Mouse (Mus musculus) myocyte (in vitro differentiated cells): ENCODE measurements around the gene Csf1.

Experiments used
- CEBPB ChIP-seq: IDR thresholded peaks from 2 replicates; pipeline ENCODE4 v1.6.1; 2011; ENCODE audit warnings: mild to moderate bottlenecking, moderate library complexity; ENCODE audit not compliant: poor library complexity, insufficient read depth, severe bottlenecking
- E2F4 ChIP-seq: IDR thresholded peaks from one replicate; pipeline ENCODE4 v1.6.1; 2011; ENCODE audit warnings: mild to moderate bottlenecking, control low read depth, moderate library complexity; ENCODE audit not compliant: insufficient read depth
- MAX ChIP-seq: IDR thresholded peaks from one replicate; pipeline ENCODE4 v1.6.1; 2011; ENCODE audit warnings: low read depth, mild to moderate bottlenecking, control low read depth
- MYOD1 ChIP-seq, 3 experiments: IDR thresholded peaks; one replicate each; pipeline ENCODE4 v1.6.1; 2011; ENCODE audit warnings: control low read depth in 2 of 3, low read depth in 2 of 3, mild to moderate bottlenecking in 2 of 3, moderate library complexity in 1 of 3; ENCODE audit not compliant: insufficient read length in 2 of 3, control insufficient read depth in 1 of 3
- MYOG ChIP-seq, 3 experiments: IDR thresholded peaks; one replicate each; pipeline ENCODE4 v1.6.1; 2011; ENCODE audit warnings: control low read depth in 2 of 3, low read depth in 2 of 3, mild to moderate bottlenecking in 2 of 3; ENCODE audit not compliant: insufficient read length in 2 of 3, control insufficient read depth in 1 of 3, insufficient read depth in 1 of 3
- POLR2A ChIP-seq: IDR thresholded peaks from one replicate; pipeline ENCODE4 v1.6.1; 2011; ENCODE audit warnings: low read depth, mild to moderate bottlenecking, control low read depth, moderate library complexity; ENCODE audit not compliant: insufficient read length
- POLR2AphosphoS2 ChIP-seq: IDR thresholded peaks from one replicate; pipeline ENCODE4 v1.6.1; 2011; ENCODE audit warnings: low read depth, control low read depth; ENCODE audit not compliant: insufficient read length
- REST ChIP-seq: IDR thresholded peaks from one replicate; pipeline ENCODE4 v1.6.1; 2011; ENCODE audit warnings: mild to moderate bottlenecking, control low read depth, moderate library complexity; ENCODE audit not compliant: insufficient read depth, insufficient read length
- SRF ChIP-seq: IDR thresholded peaks from one replicate; pipeline ENCODE4 v1.6.1; 2011; ENCODE audit warnings: low read depth; ENCODE audit not compliant: control insufficient read depth, insufficient read length
- TCF12 ChIP-seq: IDR thresholded peaks from one replicate; pipeline ENCODE4 v1.6.1; 2011; ENCODE audit warnings: mild to moderate bottlenecking, control low read depth; ENCODE audit not compliant: poor library complexity, insufficient read depth, severe bottlenecking
- TCF3 ChIP-seq: IDR thresholded peaks from one replicate; pipeline ENCODE4 v1.6.1; 2011; ENCODE audit warnings: low read depth, control low read depth; ENCODE audit not compliant: insufficient read length
- USF1 ChIP-seq: IDR thresholded peaks from one replicate; pipeline ENCODE4 v1.6.1; 2011; ENCODE audit warnings: low read depth, mild to moderate bottlenecking, control low read depth, moderate library complexity

- TF ChIP-seq POLR2A = no peak
- no peak for TF ChIP-seq USF1
- no peak for TF ChIP-seq TCF12
- TF ChIP-seq E2F4 = no peak
- no peak for TF ChIP-seq CEBPB
- no peak for TF ChIP-seq MAX
- TF ChIP-seq POLR2AphosphoS2 = no peak
- TF ChIP-seq SRF = no peak
- TF ChIP-seq MYOG (IDR thresholded peaks at IDR 0.05; ENCODE audit: control insufficient read depth in 1 of 3, insufficient read depth in 1 of 3, insufficient read length in 2 of 3, low read depth in 2 of 3) = no peak
- no peak for TF ChIP-seq REST
- no peak for TF ChIP-seq MYOD1 (IDR thresholded peaks at IDR 0.05; ENCODE audit: control insufficient read depth in 1 of 3, insufficient read length in 2 of 3, low read depth in 2 of 3)
- no peak for TF ChIP-seq TCF3
These were observed 34.6 kb upstream of the Csf1 start for GRCm38 (mm10) chr3:107794890-107795289.
